Mouse (Mus musculus): ENCODE data around the gene B4galt7.
"Not testable (repeated sequence)": the region's sequence is repeated elsewhere in the genome, so short reads cannot be mapped to it uniquely, and the experiment has no call there.

The B4galt7 gene

DNA sequence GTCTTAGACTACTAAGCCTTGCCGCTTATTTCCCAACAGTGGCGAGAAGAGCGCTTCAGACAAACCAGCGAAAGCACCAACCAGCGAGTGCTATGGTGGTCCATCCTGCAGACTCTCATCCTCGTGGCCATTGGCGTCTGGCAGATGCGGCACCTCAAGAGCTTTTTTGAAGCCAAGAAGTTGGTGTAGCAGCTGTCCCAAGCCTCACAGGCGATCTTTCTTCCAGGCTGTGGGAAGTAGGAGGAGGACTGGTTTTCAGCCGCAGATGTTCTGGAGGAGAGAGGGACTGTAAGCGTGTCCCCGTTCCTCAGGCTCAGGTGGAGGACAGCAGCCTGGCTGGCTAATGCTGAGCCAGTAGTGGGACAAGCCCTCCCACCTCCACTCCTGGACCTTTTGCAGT lies 2.9 kb upstream of the B4galt7 start:
- DNase-seq (ENCODE audit: low spot score), result no peak

DNA sequence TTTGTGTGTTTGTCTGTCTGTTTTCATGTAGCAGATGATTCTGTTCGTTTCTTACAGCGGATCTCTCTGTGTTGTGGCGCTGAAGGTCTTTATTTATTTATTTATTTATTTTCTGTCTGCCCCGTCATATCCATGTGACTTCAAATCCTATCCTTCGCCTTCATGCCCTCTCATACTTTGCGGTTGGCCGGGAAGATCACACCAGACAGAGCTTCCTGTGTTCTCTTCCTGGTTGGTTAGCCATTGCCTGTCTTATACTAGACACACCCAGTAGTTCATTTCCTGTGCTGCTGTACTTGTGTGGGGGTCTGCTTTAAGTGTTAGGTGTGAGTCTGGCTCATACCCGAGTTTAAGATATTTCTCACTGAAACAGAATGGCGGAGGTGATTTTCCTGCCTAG lies 961 bp downstream of the B4galt7 start:
- DNase-seq (ENCODE audit: low spot score), result no peak

GRCm38 (mm10) chr13:55601611-55602010 lies 1.9 kb downstream of the B4galt7 start:
- DNase-seq (ENCODE audit: low spot score), result peak; percentile 94

DNA sequence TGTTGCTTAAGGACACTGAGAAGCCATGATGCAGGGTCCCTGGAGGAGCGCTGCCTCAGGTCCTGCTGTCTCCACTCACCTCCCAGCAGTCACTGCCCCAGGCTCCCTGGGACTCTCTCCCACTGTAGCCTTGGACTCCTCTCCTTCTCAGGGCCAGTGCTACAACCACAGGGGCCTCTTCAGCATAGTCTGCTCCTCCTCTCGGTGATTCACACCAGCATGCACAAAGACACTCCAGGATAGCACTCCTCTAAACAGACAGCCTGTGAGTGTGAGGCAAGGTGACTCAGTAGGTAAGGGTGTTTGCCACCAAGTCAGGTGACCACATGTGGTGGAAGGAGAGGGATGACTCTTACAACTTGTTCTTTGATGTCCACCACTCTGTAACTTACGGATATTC lies 4.9 kb downstream of the B4galt7 start:
- no peak for DNase-seq (ENCODE audit: low spot score)

- no peak for DNase-seq (ENCODE audit: low spot score)
Observed at GRCm38 (mm10) chr13:55606899-55607623, 7.4 kb downstream of the B4galt7 start.

DNA sequence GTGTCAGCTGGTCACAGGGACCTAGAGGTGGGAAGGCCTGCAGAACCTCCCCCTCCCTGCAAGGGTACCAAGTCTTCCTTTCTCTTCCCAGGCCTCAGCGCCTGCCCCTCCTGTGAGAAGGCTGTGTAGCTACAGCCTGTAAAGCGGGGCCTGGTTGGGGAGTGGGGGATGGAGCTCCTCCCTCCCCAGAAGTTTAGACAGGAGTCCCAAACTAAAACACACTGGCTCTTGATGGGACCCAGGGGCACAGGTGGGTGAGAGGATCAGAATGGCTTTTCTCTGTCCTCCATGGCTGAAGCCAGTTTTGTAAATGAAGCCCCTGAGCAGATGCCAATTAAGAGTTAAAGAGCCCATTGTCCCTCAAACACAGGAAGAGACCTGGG lies 7.9 kb downstream of the B4galt7 start:
- no peak for DNase-seq (ENCODE audit: low spot score)

DNA sequence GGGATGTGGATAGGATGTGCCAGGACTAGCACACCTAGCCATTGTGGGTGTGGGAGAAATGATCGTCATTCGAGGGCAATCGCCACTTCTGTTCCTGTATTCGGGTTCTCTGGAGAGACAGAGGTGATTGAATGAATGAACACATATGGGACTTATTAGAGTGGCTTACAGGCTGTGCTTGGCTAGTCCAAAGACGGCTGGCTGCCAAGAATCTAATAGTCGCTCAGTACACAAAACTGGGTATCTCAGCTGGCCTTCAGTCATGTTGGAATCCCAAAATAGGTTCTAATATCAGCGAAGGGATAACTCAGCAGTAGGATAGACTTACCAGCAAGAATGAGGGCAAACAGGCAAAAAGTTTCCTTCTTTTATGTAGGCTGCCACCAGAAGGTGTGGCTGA lies 12.3 kb downstream of the B4galt7 start:
- DNase-seq (ENCODE audit: low spot score), result no peak

GRCm38 (mm10) chr13:55613471-55613870 lies 13.8 kb downstream of the B4galt7 start:
- DNase-seq (ENCODE audit: low spot score), result no peak

- no peak for DNase-seq (ENCODE audit: low spot score)
Observed at GRCm38 (mm10) chr13:55619328-55619727, 19.6 kb downstream of the B4galt7 start.

DNA sequence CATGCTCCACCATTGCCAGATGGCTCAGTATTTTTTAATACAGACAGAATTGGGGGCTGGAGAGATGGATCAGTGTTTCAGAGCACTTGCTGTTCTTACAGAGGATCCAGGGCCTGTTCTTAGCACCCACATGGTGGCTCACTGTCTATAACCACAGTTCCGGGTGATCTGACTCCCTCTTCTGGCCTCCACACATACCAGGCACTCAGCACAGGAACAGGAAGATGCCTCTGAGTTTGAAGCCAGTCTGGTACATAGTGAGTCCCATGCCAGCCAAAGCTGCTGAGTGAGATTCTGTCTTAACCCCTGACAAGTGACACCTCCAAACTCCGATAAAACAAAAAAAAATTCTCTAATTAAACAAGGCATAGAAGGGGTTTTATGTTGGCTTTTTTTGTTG lies 20.6 kb downstream of the B4galt7 start:
- DNase-seq (ENCODE audit: low spot score), result no peak

GRCm38 (mm10) chr13:55622156-55622648 lies 22.5 kb downstream of the B4galt7 start:
- not testable (repeated sequence) for DNase-seq (ENCODE audit: low spot score)

- peak; percentile 90 for DNase-seq (ENCODE audit: low spot score)
Observed at GRCm38 (mm10) chr13:55622649-55623541, 23.2 kb downstream of the B4galt7 start, which contains the start of gene Caml. Gene Caml (plus strand): TSS chr13:55623005.

- DNase-seq (ENCODE audit: low spot score), result peak; percentile 95
Observed at GRCm38 (mm10) chr13:55634639-55635127, 35.0 kb downstream of the B4galt7 start, which contains the start of gene Ddx46. Gene Ddx46 (plus strand): TSS chr13:55635027.

GRCm38 (mm10) chr13:55635146-55635571 lies 35.5 kb downstream of the B4galt7 start:
- DNase-seq (ENCODE audit: low spot score), result peak; percentile 54

- no peak for DNase-seq (ENCODE audit: low spot score)
Observed at GRCm38 (mm10) chr13:55636185-55636983, 36.7 kb downstream of the B4galt7 start.

DNA sequence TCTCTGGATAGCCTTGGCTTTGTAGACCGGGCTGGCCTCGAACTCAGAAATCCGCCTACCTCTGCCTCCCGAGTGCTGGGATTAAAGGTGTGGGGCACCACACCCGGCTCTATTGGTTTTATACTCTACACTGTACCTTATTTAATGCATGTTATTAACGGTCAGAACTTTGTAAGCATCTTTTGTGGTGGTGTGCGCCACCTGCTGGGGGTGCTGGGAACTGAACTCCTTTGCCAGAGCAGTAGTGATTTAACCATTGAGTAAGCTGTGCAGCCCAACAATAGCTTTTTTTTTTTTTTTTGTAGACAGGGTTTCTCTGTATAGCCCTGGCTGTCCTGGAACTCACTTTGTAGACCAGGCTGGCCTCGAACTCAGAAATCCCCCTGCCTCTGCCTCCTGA lies 40.8 kb downstream of the B4galt7 start:
- peak; percentile 88 for DNase-seq (ENCODE audit: low spot score)

- no peak for DNase-seq (ENCODE audit: low spot score)
Observed at GRCm38 (mm10) chr13:55644525-55644924, 44.8 kb downstream of the B4galt7 start.

GRCm38 (mm10) chr13:55650098-55650497 lies 50.4 kb downstream of the B4galt7 start:
- no peak for DNase-seq (ENCODE audit: low spot score)

DNA sequence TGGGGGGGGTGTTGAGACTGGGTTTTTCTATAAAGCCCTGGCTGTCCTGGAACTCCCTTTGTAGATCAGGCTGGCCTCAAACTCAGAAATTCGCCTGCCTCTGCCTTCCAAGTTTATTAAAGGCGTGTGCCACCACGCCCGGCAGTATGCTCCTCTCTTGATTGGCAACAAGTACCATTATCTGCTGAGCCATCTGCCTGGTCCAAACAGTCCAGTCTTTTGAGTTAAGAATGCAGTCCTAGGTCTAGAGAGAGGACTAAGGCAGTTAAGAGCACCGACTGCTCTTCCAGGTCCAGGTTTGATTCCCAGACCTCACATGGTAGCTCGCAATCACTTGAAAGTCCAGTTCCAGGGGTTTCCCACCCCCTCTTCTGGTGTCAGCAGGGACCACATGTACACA lies 51.3 kb downstream of the B4galt7 start:
- DNase-seq (ENCODE audit: low spot score), result no peak
